Mouse (Mus musculus): ENCODE measurements at regions not wholly inside any gene's neighbourhood (a gene's known extent, or its start where the extent isn't known, plus 50 kb on each side); places are given as distances from the start of the nearest gene placed in this dataset.

DNA sequence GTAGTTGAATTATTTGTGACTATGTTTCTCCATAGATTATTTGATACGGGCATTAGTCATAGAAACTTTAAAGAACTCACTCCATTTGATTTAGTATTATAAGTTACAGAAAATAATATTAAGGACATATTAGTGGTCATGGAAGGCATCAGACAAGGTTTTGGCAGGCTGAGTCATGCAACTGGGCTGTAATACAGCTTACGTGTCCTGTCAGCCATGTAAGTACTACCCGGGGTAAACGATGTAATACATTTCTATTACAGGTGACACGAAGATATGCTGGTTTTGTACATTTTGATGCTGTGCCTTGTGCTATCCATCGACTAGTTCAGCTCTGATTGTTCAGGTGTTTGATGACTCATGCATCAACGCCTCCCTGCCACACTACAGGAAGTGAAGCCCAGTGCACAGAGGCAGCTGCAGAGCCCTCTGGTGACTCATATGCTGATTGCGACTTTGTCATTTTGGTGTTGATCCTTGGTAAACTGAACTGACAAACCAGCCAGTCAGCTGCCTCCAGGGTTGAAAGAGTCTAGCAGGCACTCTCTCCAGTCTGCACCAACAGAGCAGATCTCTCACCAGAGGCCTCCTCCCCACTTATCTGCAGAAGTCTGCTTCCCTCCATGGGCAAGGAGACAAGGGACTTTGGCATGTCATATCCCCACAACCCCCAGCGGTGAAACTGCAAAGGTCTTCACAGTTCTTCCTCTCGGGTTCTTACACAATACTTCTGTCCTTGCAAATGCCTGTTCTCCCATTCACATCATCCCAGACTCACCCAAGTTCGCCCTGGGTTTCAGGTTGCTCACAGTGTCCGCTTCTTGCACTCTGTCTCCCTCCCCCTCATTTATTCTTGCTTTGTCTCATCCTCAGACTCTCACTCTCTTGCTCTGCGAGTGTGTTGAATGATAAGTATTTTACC lies 165.9 kb upstream of the Npy start:
- Histone ChIP-seq H3K27me3 (replicated peaks; ENCODE audit: control insufficient read depth, insufficient read depth, low read length) (no peaks in the 10 kb centered on the region), H3K4me1 (ENCODE audit: control insufficient read depth, insufficient read depth, low read length) (no peaks in the 10 kb centered on the region), H3K4me3 (ENCODE audit: low read depth, low read length) (no peak overlapping the region), H3K9ac (ENCODE audit: low read length) (no peak overlapping the region), H3K9me3 (replicated peaks; ENCODE audit: control insufficient read depth, low read length) (no peaks in the 10 kb centered on the region), H3K4me2 (ENCODE audit: low read length) (no peak overlapping the region), H3K27ac (ENCODE audit: low read depth, low read length) (no peak overlapping the region), H3K36me3 (ENCODE audit: control insufficient read depth, insufficient read depth, low read length) (no peaks in the 10 kb centered on the region)
- DNase-seq (ENCODE audit: low spot score), result no peak
- no peak for ATAC-seq
- WGBS, result 78% methylated on average over 13 of the region's 13 CpGs

DNA sequence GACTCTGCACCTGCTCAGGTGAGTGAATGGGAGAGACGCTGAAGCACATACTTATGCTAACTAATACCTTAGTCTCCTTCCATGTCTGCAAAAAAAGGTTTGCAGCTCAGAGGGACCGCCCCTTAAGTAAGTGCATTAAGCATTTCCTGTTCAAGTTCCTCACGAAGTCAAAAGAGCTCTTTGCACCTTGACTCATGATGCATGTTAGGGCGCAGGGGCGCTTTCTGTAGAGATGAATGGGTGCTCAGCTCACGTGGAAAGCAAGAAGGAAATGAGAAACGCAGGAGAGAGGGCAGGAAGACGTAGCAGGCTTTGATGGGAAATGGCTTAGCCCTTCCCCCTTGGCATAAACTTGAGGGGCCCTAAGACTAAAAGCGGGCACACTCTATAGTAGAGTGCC lies 164.5 kb upstream of the Npy start:
- no peaks in the 10 kb centered on the region for H3K36me3 ChIP-seq (ENCODE audit: control insufficient read depth, insufficient read depth, low read length)
- H3K27ac ChIP-seq (ENCODE audit: low read depth, low read length), result no peak overlapping the region
- no peaks in the 10 kb centered on the region for H3K9me3 ChIP-seq (replicated peaks; ENCODE audit: control insufficient read depth, low read length)
- H3K4me3 ChIP-seq (ENCODE audit: low read depth, low read length), result no peak overlapping the region
- H3K9ac ChIP-seq (ENCODE audit: low read length), result no peak overlapping the region
- no peaks in the 10 kb centered on the region for H3K4me1 ChIP-seq (ENCODE audit: control insufficient read depth, insufficient read depth, low read length)
- WGBS, result 79% methylated on average over 9 of the region's 9 CpGs
- no peak overlapping the region for H3K4me2 ChIP-seq (ENCODE audit: low read length)
- DNase-seq (ENCODE audit: low spot score) (no peak), ATAC-seq (no peak)
- H3K27me3 ChIP-seq (replicated peaks; ENCODE audit: control insufficient read depth, insufficient read depth, low read length), result no peaks in the 10 kb centered on the region

DNA sequence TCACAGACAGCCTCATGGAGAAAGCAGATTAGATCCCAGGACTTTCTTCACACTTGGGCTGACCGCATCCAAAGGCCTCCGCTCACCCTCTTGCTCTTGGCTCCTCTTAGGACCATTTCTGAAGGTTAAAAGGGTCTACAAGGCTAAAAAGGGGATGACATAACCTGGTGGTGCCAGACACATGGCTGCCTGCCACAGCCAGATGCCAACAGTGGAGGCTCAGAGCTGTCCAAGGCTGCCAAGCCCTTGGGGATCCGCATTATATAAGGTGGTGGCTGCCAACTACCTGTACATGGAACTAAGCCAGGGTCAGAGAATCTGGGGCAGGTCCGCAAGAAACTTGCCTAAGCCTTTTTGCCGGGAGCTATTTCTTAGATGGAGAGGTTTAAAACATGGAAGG lies 151.5 kb upstream of the Npy start:
- ATAC-seq (no peak), DNase-seq (ENCODE audit: low spot score) (no peak)
- Histone ChIP-seq H3K4me3 (ENCODE audit: low read depth, low read length) (no peak overlapping the region), H3K9me3 (replicated peaks; ENCODE audit: control insufficient read depth, low read length) (no peaks in the 10 kb centered on the region), H3K9ac (ENCODE audit: low read length) (no peak overlapping the region), H3K36me3 (ENCODE audit: control insufficient read depth, insufficient read depth, low read length) (no peaks in the 10 kb centered on the region), H3K4me2 (ENCODE audit: low read length) (no peak overlapping the region), H3K27me3 (replicated peaks; ENCODE audit: control insufficient read depth, insufficient read depth, low read length) (no peaks in the 10 kb centered on the region), H3K27ac (ENCODE audit: low read depth, low read length) (no peak overlapping the region), H3K4me1 (ENCODE audit: control insufficient read depth, insufficient read depth, low read length) (no peaks in the 10 kb centered on the region)
- WGBS, result 84% methylated on average over 5 of the region's 5 CpGs

DNA sequence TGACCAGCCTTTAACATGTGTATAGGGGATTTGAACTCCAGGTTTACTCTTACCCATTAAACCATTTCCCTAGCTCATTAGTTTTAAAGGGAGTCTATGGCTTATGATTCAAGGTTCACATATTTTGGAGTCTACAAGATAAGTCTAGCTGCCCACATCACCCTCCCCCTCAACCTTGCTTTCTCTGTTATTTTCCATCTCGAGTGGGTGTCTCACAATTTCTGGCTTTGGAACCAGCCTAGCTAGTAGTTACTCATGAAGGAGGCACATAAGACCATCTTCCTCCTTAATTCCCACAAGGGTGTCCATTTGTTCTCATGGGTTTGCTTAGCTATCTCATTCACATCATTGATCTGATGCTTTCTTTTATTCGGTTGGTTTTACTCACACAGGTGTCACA lies 150.6 kb upstream of the Npy start:
- H3K9me3 ChIP-seq (replicated peaks; ENCODE audit: control insufficient read depth, low read length), result no peaks in the 10 kb centered on the region
- H3K36me3 ChIP-seq (ENCODE audit: control insufficient read depth, insufficient read depth, low read length), result no peaks in the 10 kb centered on the region
- WGBS, result 82% methylated on average over 2 of the region's 2 CpGs
- DNase-seq (ENCODE audit: low spot score) (no peak), ATAC-seq (no peak)
- no peaks in the 10 kb centered on the region for H3K27me3 ChIP-seq (replicated peaks; ENCODE audit: control insufficient read depth, insufficient read depth, low read length)
- no peak overlapping the region for H3K4me2 ChIP-seq (ENCODE audit: low read length)
- H3K4me1 ChIP-seq (ENCODE audit: control insufficient read depth, insufficient read depth, low read length), result no peaks in the 10 kb centered on the region
- H3K4me3 ChIP-seq (ENCODE audit: low read depth, low read length), result no peak overlapping the region
- no peak overlapping the region for H3K27ac ChIP-seq (ENCODE audit: low read depth, low read length)
- H3K9ac ChIP-seq (ENCODE audit: low read length), result no peak overlapping the region

DNA sequence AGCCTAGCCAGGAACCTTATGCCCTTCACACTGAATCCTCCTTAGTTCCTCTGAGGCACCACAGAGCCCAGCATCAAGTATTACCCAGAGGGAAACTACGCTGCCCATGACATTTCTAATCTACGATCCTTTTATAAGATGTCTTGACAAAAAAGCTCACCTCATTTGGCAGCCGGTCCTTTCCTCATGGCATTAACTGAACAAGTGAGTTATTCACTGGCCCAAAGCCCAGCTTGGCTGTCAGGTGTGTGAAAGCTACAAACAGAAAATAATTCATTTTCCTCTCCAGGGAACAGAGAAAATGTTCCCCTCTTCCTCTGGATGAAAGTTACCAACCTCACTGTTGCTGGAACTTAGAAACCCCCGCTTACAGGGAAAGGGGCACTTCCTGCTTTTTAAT lies 135.7 kb upstream of the Npy start:
- ATAC-seq (no peak), DNase-seq (ENCODE audit: low spot score) (peak; percentile 37)
- WGBS, result 60% methylated on average over 4 of the region's 4 CpGs
- Histone ChIP-seq H3K4me3 (ENCODE audit: low read depth, low read length) (no peak overlapping the region), H3K4me2 (ENCODE audit: low read length) (no peak overlapping the region), H3K27ac (ENCODE audit: low read depth, low read length) (no peak overlapping the region), H3K27me3 (replicated peaks; ENCODE audit: control insufficient read depth, insufficient read depth, low read length) (no peaks in the 10 kb centered on the region), H3K9me3 (replicated peaks; ENCODE audit: control insufficient read depth, low read length) (no peaks in the 10 kb centered on the region), H3K9ac (ENCODE audit: low read length) (no peak overlapping the region), H3K4me1 (ENCODE audit: control insufficient read depth, insufficient read depth, low read length) (no peaks in the 10 kb centered on the region), H3K36me3 (ENCODE audit: control insufficient read depth, insufficient read depth, low read length) (no peaks in the 10 kb centered on the region)

DNA sequence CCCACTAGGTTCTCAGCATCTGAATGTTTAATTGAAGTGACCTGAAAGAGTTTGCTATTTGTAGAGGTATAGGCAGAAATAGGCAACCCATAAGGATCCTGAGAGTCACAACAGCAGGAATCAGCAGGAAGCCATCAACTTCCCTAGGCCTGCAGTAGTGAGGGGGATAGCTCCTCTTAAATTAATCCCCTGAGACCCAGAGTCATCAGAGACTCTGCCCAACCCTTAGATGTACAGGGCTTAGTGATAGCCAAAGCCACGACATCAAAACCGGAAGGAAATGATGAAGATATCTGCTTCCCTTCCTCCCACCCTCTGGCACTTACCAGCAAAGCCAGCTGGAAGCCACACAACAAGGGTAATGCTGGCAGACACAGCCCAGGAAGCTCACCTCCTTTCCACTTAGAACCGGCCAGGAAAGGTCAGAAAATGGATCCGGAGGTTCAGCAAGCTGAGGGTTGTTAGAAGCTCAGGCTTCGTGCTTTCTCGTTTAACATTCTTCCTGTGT lies 130.4 kb upstream of the Npy start:
- 61% methylated on average over 6 of the region's 6 CpGs for WGBS
- DNase-seq (ENCODE audit: low spot score), result no peak
- Histone ChIP-seq H3K9ac (ENCODE audit: low read length) (no peak overlapping the region), H3K4me1 (ENCODE audit: control insufficient read depth, insufficient read depth, low read length) (no peaks in the 10 kb centered on the region), H3K36me3 (ENCODE audit: control insufficient read depth, insufficient read depth, low read length) (no peaks in the 10 kb centered on the region), H3K9me3 (replicated peaks; ENCODE audit: control insufficient read depth, low read length) (no peaks in the 10 kb centered on the region), H3K27me3 (replicated peaks; ENCODE audit: control insufficient read depth, insufficient read depth, low read length) (no peaks in the 10 kb centered on the region), H3K4me2 (ENCODE audit: low read length) (no peak overlapping the region), H3K4me3 (ENCODE audit: low read depth, low read length) (no peak overlapping the region), H3K27ac (ENCODE audit: low read depth, low read length) (no peak overlapping the region)
- no peak for ATAC-seq

DNA sequence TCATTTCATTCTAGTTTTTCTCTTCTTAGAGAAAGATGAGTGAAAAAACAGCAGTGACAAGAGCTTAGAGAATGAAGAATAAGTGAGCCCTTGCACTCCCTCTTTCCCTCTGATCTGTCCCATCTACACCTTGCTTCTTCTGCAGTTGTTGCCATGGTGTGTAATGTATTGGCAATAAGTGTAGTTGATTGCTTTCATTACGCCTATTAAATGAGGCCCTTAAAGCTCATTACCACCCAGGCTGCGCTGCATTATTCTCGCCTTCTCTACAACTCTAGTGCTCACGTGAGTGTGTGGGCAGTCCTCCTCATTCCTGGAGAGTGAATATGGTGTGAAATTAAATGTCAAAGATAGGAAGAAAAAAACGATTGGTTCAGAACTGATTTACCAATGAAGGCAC lies 127.7 kb upstream of the Npy start:
- peak; percentile 43 for DNase-seq (ENCODE audit: low spot score)
- peak; percentile 37; the same call in 1 of the 2 replicates for ATAC-seq
- Histone ChIP-seq H3K9me3 (replicated peaks; ENCODE audit: control insufficient read depth, low read length) (no peaks in the 10 kb centered on the region), H3K9ac (ENCODE audit: low read length) (no peak overlapping the region), H3K4me2 (ENCODE audit: low read length) (no peak overlapping the region), H3K36me3 (ENCODE audit: control insufficient read depth, insufficient read depth, low read length) (no peaks in the 10 kb centered on the region), H3K4me3 (ENCODE audit: low read depth, low read length) (no peak overlapping the region), H3K27ac (ENCODE audit: low read depth, low read length) (no peak overlapping the region), H3K4me1 (ENCODE audit: control insufficient read depth, insufficient read depth, low read length) (no peaks in the 10 kb centered on the region), H3K27me3 (replicated peaks; ENCODE audit: control insufficient read depth, insufficient read depth, low read length) (no peaks in the 10 kb centered on the region)
- WGBS, result 22% methylated on average over 5 of the region's 5 CpGs

DNA sequence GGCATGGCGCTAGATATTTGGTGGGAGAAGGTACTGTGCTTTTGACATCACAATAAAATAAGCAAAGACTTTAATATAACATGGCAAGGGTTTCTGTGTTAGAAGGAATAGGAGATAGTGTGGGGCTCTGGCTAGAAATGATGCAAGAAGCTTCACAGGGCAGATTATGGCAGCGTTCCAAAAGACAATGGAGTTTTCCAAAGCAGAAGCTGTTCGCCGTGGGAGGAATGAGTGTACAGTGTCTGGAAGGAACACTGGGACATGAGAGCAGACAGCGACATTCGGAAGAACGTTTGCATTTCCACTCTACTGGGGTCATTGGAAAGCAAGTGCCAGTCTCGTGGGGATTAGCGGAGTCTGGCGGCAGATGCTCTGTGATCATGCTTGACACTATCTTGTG lies 125.5 kb upstream of the Npy start:
- Histone ChIP-seq H3K36me3 (ENCODE audit: control insufficient read depth, insufficient read depth, low read length) (no peaks in the 10 kb centered on the region), H3K4me1 (ENCODE audit: control insufficient read depth, insufficient read depth, low read length) (no peaks in the 10 kb centered on the region), H3K27me3 (replicated peaks; ENCODE audit: control insufficient read depth, insufficient read depth, low read length) (no peaks in the 10 kb centered on the region), H3K9me3 (replicated peaks; ENCODE audit: control insufficient read depth, low read length) (no peaks in the 10 kb centered on the region), H3K9ac (ENCODE audit: low read length) (no peak overlapping the region), H3K4me2 (ENCODE audit: low read length) (no peak overlapping the region), H3K4me3 (ENCODE audit: low read depth, low read length) (no peak overlapping the region), H3K27ac (ENCODE audit: low read depth, low read length) (no peak overlapping the region)
- peak; percentile 17 for DNase-seq (ENCODE audit: low spot score)
- 88% methylated on average over 10 of the region's 10 CpGs for WGBS
- no peak for ATAC-seq

DNA sequence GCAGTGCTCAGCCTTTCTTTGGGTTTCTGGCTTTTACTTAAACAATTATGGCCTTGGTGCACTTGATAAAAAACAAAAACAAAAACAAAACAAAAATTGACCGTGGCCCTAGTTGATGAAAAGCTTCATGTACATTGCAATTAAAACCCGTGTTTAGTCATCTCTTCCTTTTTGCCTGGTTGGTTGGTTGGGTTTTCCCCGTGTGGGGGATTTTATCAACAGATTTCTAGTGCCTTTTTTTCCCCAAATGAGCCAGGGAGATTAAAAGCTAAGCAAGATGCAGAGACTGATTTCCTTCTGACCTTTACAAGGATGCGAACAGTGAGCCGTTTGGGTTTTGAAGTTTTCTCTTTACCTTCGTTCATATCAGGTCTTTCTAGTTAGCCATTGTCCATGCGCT lies 121.1 kb upstream of the Npy start:
- no peak for DNase-seq (ENCODE audit: low spot score)
- Histone ChIP-seq H3K36me3 (ENCODE audit: control insufficient read depth, insufficient read depth, low read length) (no peaks in the 10 kb centered on the region), H3K27ac (ENCODE audit: low read depth, low read length) (no peak overlapping the region), H3K9ac (ENCODE audit: low read length) (no peak overlapping the region), H3K4me1 (ENCODE audit: control insufficient read depth, insufficient read depth, low read length) (no peaks in the 10 kb centered on the region), H3K9me3 (replicated peaks; ENCODE audit: control insufficient read depth, low read length) (no peaks in the 10 kb centered on the region), H3K4me2 (ENCODE audit: low read length) (no peak overlapping the region), H3K27me3 (replicated peaks; ENCODE audit: control insufficient read depth, insufficient read depth, low read length) (no peaks in the 10 kb centered on the region), H3K4me3 (ENCODE audit: low read depth, low read length) (no peak overlapping the region)
- ATAC-seq, result no peak
- 87% methylated on average over 7 of the region's 7 CpGs for WGBS
